Mouse (Mus musculus) ES-Bruce4 (cell line): ENCODE measurements around the gene Iqck. TPM values are rescaled to one million over a fixed set of nuclear protein-coding genes. Genes with fewer than 3 reads are reported as not detected.

Source experiments
- H3K27ac ChIP-seq: 2 replicates; pipeline ENCODE4 v1.5.1; 2012; ENCODE audit warnings: low read length, inconsistent platforms; ENCODE audit not compliant: insufficient read depth
- H3K27me3 ChIP-seq: 2 replicates; pipeline ENCODE4 v1.6.1; 2012; ENCODE audit warnings: mild to moderate bottlenecking, low read length, inconsistent platforms; ENCODE audit not compliant: control insufficient read depth, poor library complexity, insufficient read depth, severe bottlenecking
- H3K36me3 ChIP-seq: 2 replicates; pipeline ENCODE4 v1.6.1; 2012; ENCODE audit warnings: inconsistent platforms, mild to moderate bottlenecking, low read length, moderate library complexity; ENCODE audit not compliant: control insufficient read depth, poor library complexity, insufficient read depth, severe bottlenecking
- H3K4me1 ChIP-seq: one replicate; pipeline ENCODE4 v1.8.1; 2011; ENCODE audit warnings: low read length; ENCODE audit not compliant: control insufficient read depth, insufficient read depth
- H3K4me3 ChIP-seq: 2 replicates; pipeline ENCODE4 v1.5.1; 2011; ENCODE audit warnings: low read depth, mild to moderate bottlenecking, low read length
- H3K9ac ChIP-seq: 2 replicates; pipeline ENCODE4 v1.6.1; 2012; ENCODE audit warnings: low read depth, mild to moderate bottlenecking, inconsistent platforms; ENCODE audit not compliant: poor library complexity, severe bottlenecking
- H3K9me3 ChIP-seq: replicated peaks from 2 replicates; pipeline ENCODE4 v1.6.1; 2012; ENCODE audit warnings: mild to moderate bottlenecking, low read length, inconsistent platforms; ENCODE audit not compliant: control insufficient read depth, poor library complexity, insufficient read depth, severe bottlenecking
- CTCF ChIP-seq: IDR thresholded peaks from one replicate; pipeline ENCODE4 v1.8.1; 2011; ENCODE audit warnings: low read depth, low read length
- EP300 ChIP-seq: IDR thresholded peaks from 2 replicates; pipeline ENCODE4 v1.6.1; 2011; ENCODE audit warnings: low read depth, low read length; ENCODE audit not compliant: insufficient read depth
- POLR2A ChIP-seq: IDR thresholded peaks from one replicate; pipeline ENCODE4 v1.8.1; 2011; ENCODE audit warnings: low read length; ENCODE audit not compliant: insufficient read depth
- polyA plus RNA-seq: library from polyadenylated mRNA; stranded (reverse); fragments of >200 nt; gene quantifications from 2 replicates; pipeline ENCODE4 v1.2.4, GENCODE M21; 2011; ENCODE audit warnings: low read depth; ENCODE audit not compliant: missing spikeins, insufficient read depth, insufficient read length

Gene Iqck
- polyA plus RNA-seq, 1 experiment: 0.73 TPM

DNA sequence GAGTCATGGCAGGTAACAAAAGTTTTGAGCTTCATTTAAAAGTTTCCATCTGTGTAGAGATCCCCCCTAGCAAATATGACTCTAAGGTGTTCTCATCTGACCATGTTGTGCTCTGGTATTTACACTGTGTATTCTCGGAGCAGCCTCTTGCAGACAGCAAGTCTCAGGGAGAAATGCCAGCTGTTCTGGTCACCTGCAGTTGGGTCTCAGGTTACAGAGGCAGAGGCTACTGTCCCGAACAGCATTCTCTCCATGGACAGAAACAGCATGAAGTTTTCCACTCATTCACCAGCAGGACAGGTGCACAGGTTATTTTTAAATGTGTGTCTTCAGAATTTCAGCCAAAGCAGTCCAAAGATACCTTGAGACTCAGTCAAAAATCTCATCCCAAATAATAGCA, 89.3 kb downstream of the Iqck start:
- no peaks in the 10 kb centered on the region for H3K36me3 ChIP-seq
- H3K4me3 ChIP-seq: no peak overlapping the region
- no peaks in the 10 kb centered on the region for H3K27me3 ChIP-seq
- no peak overlapping the region for H3K9ac ChIP-seq
- no peak overlapping the region for H3K27ac ChIP-seq
- TF ChIP-seq CTCF: no peak
- TF ChIP-seq EP300: peak; percentile 59; the same call in 1 of the 2 replicates
- H3K9me3 ChIP-seq: no peaks in the 10 kb centered on the region
- peaks cover 2% of the 10 kb centered on the region for H3K4me1 ChIP-seq

DNA sequence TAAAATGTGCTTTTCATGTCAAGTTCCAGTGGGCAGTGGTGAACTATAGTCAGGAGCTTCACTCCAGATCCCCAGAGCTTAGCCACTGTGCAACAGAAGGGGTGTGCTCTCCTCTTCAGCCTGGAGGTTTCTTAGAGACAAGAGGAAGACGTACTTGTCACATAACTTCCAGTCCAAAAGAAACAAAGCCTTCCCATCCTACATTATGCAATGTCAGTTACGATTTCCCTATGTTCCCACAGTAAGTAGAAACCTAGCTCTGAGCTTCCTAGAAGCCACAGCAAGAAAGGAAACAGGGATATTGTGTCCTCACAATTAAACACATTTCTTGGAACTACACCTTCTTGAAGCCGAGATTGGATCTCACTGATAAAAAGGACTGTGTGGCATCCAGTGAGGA, 91.7 kb downstream of the Iqck start:
- Histone ChIP-seq H3K9me3 (no peaks in the 10 kb centered on the region), H3K4me3 (no peak overlapping the region), H3K27me3 (no peaks in the 10 kb centered on the region), H3K36me3 (no peaks in the 10 kb centered on the region), H3K4me1 (peaks cover 2% of the 10 kb centered on the region), H3K27ac (no peak overlapping the region), H3K9ac (no peak overlapping the region)
- TF ChIP-seq POLR2A (no peak), CTCF (no peak), EP300 (no peak)

- H3K4me1 ChIP-seq: peaks cover 2% of the 10 kb centered on the region
- H3K27ac ChIP-seq: no peak overlapping the region
- TF ChIP-seq POLR2A: no peak
- H3K27me3 ChIP-seq: no peaks in the 10 kb centered on the region
- no peaks in the 10 kb centered on the region for H3K36me3 ChIP-seq
- no peak overlapping the region for H3K4me3 ChIP-seq
- no peaks in the 10 kb centered on the region for H3K9me3 ChIP-seq
- no peak overlapping the region for H3K9ac ChIP-seq
These were observed 93.2 kb downstream of the Iqck start for GRCm38 (mm10) chr7:118948677-118949282.

DNA sequence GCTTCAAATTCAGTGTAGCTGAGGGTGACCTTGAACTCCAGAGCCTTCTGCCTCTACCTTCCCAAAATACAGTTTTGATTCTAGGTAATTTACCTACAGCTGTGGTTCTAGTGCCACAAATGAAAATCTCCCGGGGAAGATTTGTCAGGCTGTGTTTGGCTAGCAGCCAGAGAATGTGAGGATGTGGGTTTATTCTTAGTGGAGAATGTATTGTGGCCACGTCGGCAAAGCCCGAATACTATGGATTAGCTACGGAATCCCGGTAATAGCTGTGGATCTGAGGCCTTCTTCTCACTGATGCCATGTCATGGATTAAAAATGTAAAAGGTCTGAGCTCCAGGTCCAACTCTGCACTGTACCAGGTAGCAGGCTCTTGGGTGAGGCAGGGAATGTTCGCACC, 94.2 kb downstream of the Iqck start:
- Histone ChIP-seq H3K9ac (no peak overlapping the region), H3K9me3 (no peaks in the 10 kb centered on the region), H3K27me3 (no peaks in the 10 kb centered on the region), H3K4me3 (no peak overlapping the region), H3K4me1 (no peaks in the 10 kb centered on the region), H3K36me3 (no peaks in the 10 kb centered on the region), H3K27ac (no peak overlapping the region)
- TF ChIP-seq CTCF: no peak
- no peak for TF ChIP-seq POLR2A
- no peak for TF ChIP-seq EP300

DNA sequence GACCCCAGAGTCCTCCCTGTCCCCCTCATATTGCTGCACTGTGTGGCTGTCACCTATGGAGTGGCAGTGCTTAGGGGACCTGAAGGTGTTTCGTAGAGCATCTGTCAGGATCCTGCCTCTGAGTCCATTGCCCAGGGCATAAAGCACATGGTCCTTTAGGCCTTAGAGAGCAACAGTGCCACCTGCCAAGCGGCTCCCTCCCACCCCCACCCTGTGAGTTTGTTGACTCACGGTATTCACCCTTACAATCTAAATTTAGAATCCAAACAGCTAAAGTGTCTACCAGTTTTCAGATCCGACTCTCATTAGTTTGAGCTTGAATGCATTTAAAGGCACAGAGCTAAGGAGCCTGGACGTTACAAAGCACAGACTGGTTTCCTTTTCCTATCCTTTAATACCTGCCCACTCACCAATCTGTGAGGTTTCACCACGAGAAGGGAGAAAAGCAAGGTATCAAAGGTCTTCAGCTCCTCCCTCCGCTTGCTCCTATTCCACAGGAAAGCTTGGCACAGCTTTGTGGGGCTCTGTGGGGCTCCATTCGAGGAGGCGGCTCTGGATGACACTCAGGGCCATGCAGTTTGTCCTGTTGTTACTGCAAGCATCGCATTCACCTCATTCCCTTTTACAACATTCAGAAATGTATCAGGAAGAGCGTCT, 98.2 kb downstream of the Iqck start:
- Histone ChIP-seq H3K27ac (no peak overlapping the region), H3K4me3 (no peak overlapping the region), H3K9ac (no peak overlapping the region), H3K9me3 (no peaks in the 10 kb centered on the region), H3K36me3 (no peaks in the 10 kb centered on the region), H3K4me1 (no peaks in the 10 kb centered on the region), H3K27me3 (no peaks in the 10 kb centered on the region)
- TF ChIP-seq CTCF (no peak), EP300 (no peak), POLR2A (no peak)

- Histone ChIP-seq H3K36me3 (no peaks in the 10 kb centered on the region), H3K27me3 (no peaks in the 10 kb centered on the region), H3K27ac (no peak overlapping the region), H3K4me1 (no peaks in the 10 kb centered on the region), H3K9ac (no peak overlapping the region), H3K4me3 (no peak overlapping the region), H3K9me3 (no peaks in the 10 kb centered on the region)
- TF ChIP-seq EP300 (no peak), POLR2A (no peak), CTCF (no peak)
These were observed 99.4 kb downstream of the Iqck start for GRCm38 (mm10) chr7:118954968-118955367.
